Mouse (Mus musculus): ENCODE data around the gene Fxyd1.

Gene Fxyd1

GRCm38 (mm10) chr7:31077885-31078445 is 21.0 kb upstream of the Fxyd1 start:
- DNase-seq (ENCODE audit: low read depth) = no peak

GRCm38 (mm10) chr7:31077470-31077869 is 20.5 kb upstream of the Fxyd1 start:
- DNase-seq (ENCODE audit: low read depth) = no peak

GRCm38 (mm10) chr7:31076492-31076891 is 19.5 kb upstream of the Fxyd1 start, which contains the start of gene Fxyd3:
TSS of gene Fxyd3 (minus strand) at chr7:31076704.
- DNase-seq (ENCODE audit: low read depth) = no peak

- DNase-seq (ENCODE audit: low read depth) = no peak
These were observed 17.7 kb upstream of the Fxyd1 start for GRCm38 (mm10) chr7:31074713-31075069.

- no peak for DNase-seq (ENCODE audit: low read depth)
These were observed 17.2 kb upstream of the Fxyd1 start for GRCm38 (mm10) chr7:31074061-31074712.

GRCm38 (mm10) chr7:31073546-31073945 is 16.5 kb upstream of the Fxyd1 start:
- no peak for DNase-seq (ENCODE audit: low read depth)

GRCm38 (mm10) chr7:31072326-31072725 is 15.3 kb upstream of the Fxyd1 start:
- no peak for DNase-seq (ENCODE audit: low read depth)

- no peak for DNase-seq (ENCODE audit: low read depth)
These were observed 13.3 kb upstream of the Fxyd1 start for GRCm38 (mm10) chr7:31070324-31070723.

- DNase-seq (ENCODE audit: low read depth) = no peak
These were observed 12.5 kb upstream of the Fxyd1 start for GRCm38 (mm10) chr7:31069491-31069890.

- no peak for DNase-seq (ENCODE audit: low read depth)
These were observed 10.8 kb upstream of the Fxyd1 start for GRCm38 (mm10) chr7:31067836-31068235.

- DNase-seq (ENCODE audit: low read depth) = no peak
These were observed 6.1 kb upstream of the Fxyd1 start for GRCm38 (mm10) chr7:31063074-31063560.

- DNase-seq (ENCODE audit: low read depth) = no peak
These were observed 3.6 kb upstream of the Fxyd1 start for GRCm38 (mm10) chr7:31060621-31061010.

- no peak for DNase-seq (ENCODE audit: low read depth)
These were observed 3.1 kb upstream of the Fxyd1 start for GRCm38 (mm10) chr7:31059919-31060620.

- DNase-seq (ENCODE audit: low read depth) = no peak
These were observed 2.1 kb upstream of the Fxyd1 start, which contains the start of gene Lgi4 for GRCm38 (mm10) chr7:31059108-31059507. TSS of gene Lgi4 (plus strand) at chr7:31059342.

GRCm38 (mm10) chr7:31058211-31058610 is 1.2 kb upstream of the Fxyd1 start:
- no peak for DNase-seq (ENCODE audit: low read depth)

GRCm38 (mm10) chr7:31057730-31058129 is 731 bp upstream of the Fxyd1 start:
- no peak for DNase-seq (ENCODE audit: low read depth)

- DNase-seq (ENCODE audit: low read depth) = no peak
These were observed 551 bp downstream of the Fxyd1 start for GRCm38 (mm10) chr7:31056448-31056847.

GRCm38 (mm10) chr7:31055883-31056282 is 1.1 kb downstream of the Fxyd1 start:
- no peak for DNase-seq (ENCODE audit: low read depth)

- DNase-seq (ENCODE audit: low read depth) = no peak
These were observed 1.6 kb downstream of the Fxyd1 start for GRCm38 (mm10) chr7:31055354-31055824.

- DNase-seq (ENCODE audit: low read depth) = no peak
These were observed 2.2 kb downstream of the Fxyd1 start for GRCm38 (mm10) chr7:31054661-31055320.

GRCm38 (mm10) chr7:31053882-31054447 is 3.0 kb downstream of the Fxyd1 start:
- DNase-seq (ENCODE audit: low read depth) = no peak

Data from c-Kit-positive CD71-negative TER-119-negative erythroid progenitor cells, embryonic 14.5 days (primary cell).